Mouse (Mus musculus) midbrain, embryonic 12.5 days (tissue): ENCODE results near the gene Pik3r1. TPM values are rescaled to one million over a fixed set of nuclear protein-coding genes. Genes with fewer than 3 reads are reported as not detected.

Source experiments
- ATAC-seq: fragments of 200-750 bp; cut with Nextera tagmentation; 2 replicates; pipeline ENCODE4 v1.8.0; 2017; ENCODE audit warnings: low read depth, moderate TSS enrichment, moderate library complexity; ENCODE audit not compliant: low FRiP score
- H3K27ac ChIP-seq: fragments of 300-500 bp; sonication (generic); replicated peaks from 2 replicates; pipeline ENCODE4 v1.5.1; 2016; ENCODE audit warnings: mild to moderate bottlenecking
- H3K27me3 ChIP-seq: fragments of 300-500 bp; sonication (generic); 2 replicates; pipeline ENCODE4 v1.6.1; 2016; ENCODE audit warnings: mild to moderate bottlenecking
- H3K36me3 ChIP-seq: fragments of 300-500 bp; sonication (generic); 2 replicates; pipeline ENCODE4 v1.6.1; 2016
- H3K4me1 ChIP-seq: fragments of 300-500 bp; sonication (generic); 2 replicates; pipeline ENCODE4 v1.6.1; 2016
- H3K4me2 ChIP-seq: fragments of 300-500 bp; sonication (generic); replicated peaks from 2 replicates; pipeline ENCODE4 v1.6.1; 2016; ENCODE audit warnings: mild to moderate bottlenecking, moderate library complexity
- H3K4me3 ChIP-seq: fragments of 300-500 bp; sonication (generic); 2 replicates; pipeline ENCODE4 v1.5.1; 2016; ENCODE audit warnings: mild to moderate bottlenecking
- H3K9ac ChIP-seq: fragments of 300-500 bp; sonication (generic); replicated peaks from 2 replicates; pipeline ENCODE4 v1.6.1; 2016; ENCODE audit warnings: mild to moderate bottlenecking, moderate library complexity
- H3K9me3 ChIP-seq: fragments of 300-500 bp; sonication (generic); 2 replicates; pipeline ENCODE4 v1.6.1; 2016; ENCODE audit warnings: mild to moderate bottlenecking
- WGBS: fragments of 180-500 bp; shearing (Covaris S2); methylation state at CpG from one replicate; pipeline ENCODE4 v1.1.7; 2016; 5-methylcytosine and 5-hydroxymethylcytosine counted together
- polyA plus RNA-seq: library from polyadenylated mRNA; unstranded; fragments of >200 nt; fragmentation: Nextera tagmentation; extraction: Ambion mirVana; gene quantifications from 2 replicates; pipeline ENCODE4 v1.2.1, GENCODE M21; 2016

The Pik3r1 gene
- polyA plus RNA-seq, 1 experiment from 2014 or later: 22.8 TPM

DNA sequence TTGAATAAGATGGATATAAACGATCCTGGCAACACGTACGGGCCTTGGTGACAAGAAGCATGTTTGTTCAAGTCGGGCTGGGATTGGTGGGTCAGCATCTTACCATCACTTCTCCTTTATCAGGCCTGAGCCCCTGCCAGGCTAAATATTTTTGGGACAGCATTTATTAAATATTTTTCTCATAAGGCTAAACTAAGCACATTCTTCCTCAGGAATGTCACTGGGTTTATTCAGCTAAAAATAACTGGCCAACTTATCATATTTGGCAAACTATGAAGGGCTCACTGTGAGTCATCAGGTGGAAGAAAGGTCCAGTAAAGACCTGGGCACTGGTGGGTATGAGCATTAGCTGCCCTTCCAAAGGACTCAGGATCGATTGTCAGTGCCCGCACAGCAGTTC lies 50.2 kb downstream of the Pik3r1 start:
- 86% methylated on average over 6 of the region's 6 CpGs for WGBS
- Histone ChIP-seq H3K27ac (no peak overlapping the region), H3K36me3 (no peaks in the 10 kb centered on the region), H3K9me3 (no peaks in the 10 kb centered on the region), H3K4me2 (no peak overlapping the region), H3K4me1 (peaks cover 10% of the 10 kb centered on the region), H3K27me3 (no peaks in the 10 kb centered on the region), H3K4me3 (no peak overlapping the region), H3K9ac (no peak overlapping the region)
- no peak for ATAC-seq

- Histone ChIP-seq H3K27ac (no peak overlapping the region), H3K9ac (no peak overlapping the region), H3K9me3 (no peaks in the 10 kb centered on the region), H3K4me3 (no peak overlapping the region), H3K36me3 (peaks cover 3% of the 10 kb centered on the region; the same call in 1 of the 2 replicates), H3K4me1 (no peaks in the 10 kb centered on the region), H3K4me2 (no peak overlapping the region), H3K27me3 (no peaks in the 10 kb centered on the region)
- ATAC-seq: no peak
- 88% methylated on average over 12 of the region's 12 CpGs for WGBS
Observed at GRCm38 (mm10) chr13:101713429-101714088, 54.5 kb downstream of the Pik3r1 start.

GRCm38 (mm10) chr13:101712720-101713428 lies 55.1 kb downstream of the Pik3r1 start:
- 89% methylated on average over 9 of the region's 9 CpGs for WGBS
- peaks cover 7% of the 10 kb centered on the region; the same call in 1 of the 2 replicates for H3K36me3 ChIP-seq
- H3K9me3 ChIP-seq: no peaks in the 10 kb centered on the region
- no peak overlapping the region for H3K9ac ChIP-seq
- H3K4me3 ChIP-seq: no peak overlapping the region
- no peak overlapping the region for H3K27ac ChIP-seq
- ATAC-seq: no peak
- no peaks in the 10 kb centered on the region for H3K4me1 ChIP-seq
- H3K27me3 ChIP-seq: no peaks in the 10 kb centered on the region
- no peak overlapping the region for H3K4me2 ChIP-seq

DNA sequence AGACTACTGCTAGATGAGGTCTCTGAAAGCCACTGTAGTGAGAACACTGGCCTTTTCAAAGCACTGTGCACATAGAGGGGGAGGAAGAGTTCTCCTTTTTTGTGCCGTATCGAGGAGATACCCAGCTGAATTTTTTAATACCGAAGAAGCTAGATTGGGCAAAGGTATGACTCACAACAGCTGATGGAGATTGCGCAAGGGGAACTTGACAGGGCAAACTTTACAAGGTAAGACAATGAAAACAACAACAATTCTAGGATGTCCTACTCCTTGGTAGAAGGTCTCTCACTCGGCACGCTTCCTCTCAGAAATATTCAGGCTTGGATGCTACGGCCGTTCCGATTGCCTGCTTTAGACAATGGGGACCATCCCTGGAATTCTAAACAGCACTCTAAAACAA lies 55.9 kb downstream of the Pik3r1 start:
- no peak overlapping the region for H3K4me3 ChIP-seq
- no peak overlapping the region for H3K27ac ChIP-seq
- WGBS: 88% methylated on average over 9 of the region's 9 CpGs
- H3K9ac ChIP-seq: no peak overlapping the region
- H3K4me1 ChIP-seq: no peaks in the 10 kb centered on the region
- no peak for ATAC-seq
- no peak overlapping the region for H3K4me2 ChIP-seq
- no peaks in the 10 kb centered on the region for H3K27me3 ChIP-seq
- peaks cover 7% of the 10 kb centered on the region; the same call in 1 of the 2 replicates for H3K36me3 ChIP-seq
- no peaks in the 10 kb centered on the region for H3K9me3 ChIP-seq

- ATAC-seq: no peak
- H3K27ac ChIP-seq: no peak overlapping the region
- no peaks in the 10 kb centered on the region for H3K27me3 ChIP-seq
- H3K4me2 ChIP-seq: no peak overlapping the region
- no peaks in the 10 kb centered on the region for H3K4me1 ChIP-seq
- peaks cover 7% of the 10 kb centered on the region; the same call in 1 of the 2 replicates for H3K36me3 ChIP-seq
- no peaks in the 10 kb centered on the region for H3K9me3 ChIP-seq
- 97% methylated on average over 2 of the region's 2 CpGs for WGBS
- no peak overlapping the region for H3K4me3 ChIP-seq
- no peak overlapping the region for H3K9ac ChIP-seq
Observed at GRCm38 (mm10) chr13:101711301-101711700, 56.7 kb downstream of the Pik3r1 start.

DNA sequence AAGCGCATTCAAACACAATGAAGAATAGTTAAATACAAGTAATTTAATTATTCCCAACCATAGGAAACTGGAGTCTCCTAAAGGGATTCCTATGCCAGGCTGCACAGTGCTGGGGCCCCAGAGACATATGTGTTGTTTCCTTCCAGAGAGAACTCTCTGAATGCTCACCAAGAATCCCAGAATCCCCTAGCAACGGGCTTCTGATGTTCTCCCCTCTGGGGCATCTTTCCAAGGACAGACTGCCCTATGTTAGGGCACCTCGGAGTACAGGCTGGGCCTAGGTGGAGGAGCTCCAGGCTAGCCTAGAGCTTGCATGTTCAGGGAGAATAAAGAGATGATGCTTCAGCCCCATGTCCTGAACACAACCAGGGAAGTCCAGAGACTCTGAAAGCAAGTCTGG lies 58.2 kb downstream of the Pik3r1 start:
- Histone ChIP-seq H3K4me3 (no peak overlapping the region), H3K36me3 (peaks cover 7% of the 10 kb centered on the region; the same call in 1 of the 2 replicates), H3K9ac (no peak overlapping the region), H3K27me3 (no peaks in the 10 kb centered on the region), H3K4me1 (no peaks in the 10 kb centered on the region), H3K9me3 (no peaks in the 10 kb centered on the region), H3K4me2 (no peak overlapping the region), H3K27ac (no peak overlapping the region)
- no peak for ATAC-seq
- WGBS: 67% methylated on average over 3 of the region's 3 CpGs

DNA sequence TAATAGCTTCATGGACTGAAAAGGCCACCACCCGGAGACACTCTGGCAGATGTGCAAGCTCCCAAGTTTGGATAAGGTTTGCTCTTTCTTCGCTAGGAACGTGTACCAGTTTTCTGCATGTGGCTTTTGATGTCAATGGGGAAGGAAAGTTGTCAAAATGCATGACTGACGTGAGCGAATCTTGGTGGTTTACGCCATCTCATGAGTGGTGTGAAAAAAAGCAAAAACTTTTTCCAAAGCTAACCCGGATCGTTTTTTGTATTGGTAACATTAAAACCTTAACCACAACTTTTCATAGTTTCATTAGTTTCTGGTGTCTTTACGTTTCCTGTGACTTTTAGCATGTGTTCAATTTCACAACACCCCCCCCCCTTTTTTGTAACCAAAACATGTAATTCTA lies 60.8 kb downstream of the Pik3r1 start:
- H3K9me3 ChIP-seq: no peaks in the 10 kb centered on the region
- no peak for ATAC-seq
- H3K4me2 ChIP-seq: no peak overlapping the region
- H3K27me3 ChIP-seq: no peaks in the 10 kb centered on the region
- H3K4me1 ChIP-seq: no peaks in the 10 kb centered on the region
- H3K36me3 ChIP-seq: peaks cover 7% of the 10 kb centered on the region; the same call in 1 of the 2 replicates
- WGBS: 91% methylated on average over 9 of the region's 9 CpGs
- no peak overlapping the region for H3K9ac ChIP-seq
- no peak overlapping the region for H3K27ac ChIP-seq
- H3K4me3 ChIP-seq: no peak overlapping the region

DNA sequence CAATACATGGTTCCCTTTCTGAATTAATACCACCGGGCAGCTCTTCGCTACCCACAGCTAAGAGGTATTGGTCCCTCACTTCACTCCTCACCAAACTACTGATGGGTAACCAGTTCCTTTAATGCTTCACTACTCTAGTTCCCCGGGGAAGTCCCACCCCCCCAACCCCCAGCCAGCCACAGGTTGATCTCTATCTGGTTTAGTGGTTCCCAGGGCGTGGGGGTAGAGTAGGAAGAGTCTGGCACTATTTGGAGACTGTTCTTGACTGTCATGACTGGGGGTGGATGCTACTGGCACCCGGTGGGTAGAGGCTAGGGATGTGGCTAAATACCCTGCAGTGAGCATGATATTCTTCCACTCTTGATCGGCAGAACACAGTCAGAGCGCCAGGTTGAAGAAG lies 61.6 kb downstream of the Pik3r1 start:
- WGBS: 92% methylated on average over 7 of the region's 7 CpGs
- H3K9me3 ChIP-seq: no peaks in the 10 kb centered on the region
- no peak overlapping the region for H3K4me2 ChIP-seq
- H3K4me3 ChIP-seq: no peak overlapping the region
- ATAC-seq: no peak
- H3K36me3 ChIP-seq: peaks cover 7% of the 10 kb centered on the region; the same call in 1 of the 2 replicates
- no peak overlapping the region for H3K27ac ChIP-seq
- H3K27me3 ChIP-seq: no peaks in the 10 kb centered on the region
- no peak overlapping the region for H3K9ac ChIP-seq
- H3K4me1 ChIP-seq: no peaks in the 10 kb centered on the region

- no peak for ATAC-seq
- Histone ChIP-seq H3K4me3 (no peak overlapping the region), H3K9ac (no peak overlapping the region), H3K27me3 (no peaks in the 10 kb centered on the region; the same call in 1 of the 2 replicates), H3K27ac (no peak overlapping the region), H3K4me2 (no peak overlapping the region), H3K9me3 (no peaks in the 10 kb centered on the region), H3K4me1 (peaks cover 8% of the 10 kb centered on the region; the same call in 1 of the 2 replicates), H3K36me3 (no peaks in the 10 kb centered on the region)
- 91% methylated on average over 14 of the region's 14 CpGs for WGBS
Observed at GRCm38 (mm10) chr13:101702096-101702775, 65.8 kb downstream of the Pik3r1 start.

DNA sequence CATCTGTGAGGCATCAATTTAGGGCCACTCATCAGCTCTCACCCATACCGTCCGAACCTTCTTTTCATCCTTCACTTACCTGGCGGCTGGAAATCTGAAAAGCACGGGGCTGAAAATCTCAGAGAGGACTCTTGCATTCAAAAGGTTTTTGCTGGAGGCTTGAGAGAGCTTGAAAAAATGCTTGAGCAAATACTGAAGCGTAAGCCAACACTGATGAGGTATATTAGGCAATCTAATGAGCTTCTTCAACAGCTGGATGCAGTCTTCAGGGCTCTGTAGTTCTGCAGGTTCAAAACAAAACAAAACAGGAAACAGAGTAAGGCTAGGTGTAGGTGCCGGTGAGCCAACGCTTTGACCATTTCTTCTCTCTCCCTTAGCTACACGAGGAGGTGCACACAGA lies 66.4 kb downstream of the Pik3r1 start:
- Histone ChIP-seq H3K27me3 (no peaks in the 10 kb centered on the region; the same call in 1 of the 2 replicates), H3K4me1 (peaks cover 8% of the 10 kb centered on the region; the same call in 1 of the 2 replicates), H3K9ac (no peak overlapping the region), H3K27ac (no peak overlapping the region), H3K9me3 (no peaks in the 10 kb centered on the region), H3K4me3 (no peak overlapping the region), H3K4me2 (no peak overlapping the region), H3K36me3 (no peaks in the 10 kb centered on the region)
- ATAC-seq: no peak
- 95% methylated on average over 8 of the region's 8 CpGs for WGBS

DNA sequence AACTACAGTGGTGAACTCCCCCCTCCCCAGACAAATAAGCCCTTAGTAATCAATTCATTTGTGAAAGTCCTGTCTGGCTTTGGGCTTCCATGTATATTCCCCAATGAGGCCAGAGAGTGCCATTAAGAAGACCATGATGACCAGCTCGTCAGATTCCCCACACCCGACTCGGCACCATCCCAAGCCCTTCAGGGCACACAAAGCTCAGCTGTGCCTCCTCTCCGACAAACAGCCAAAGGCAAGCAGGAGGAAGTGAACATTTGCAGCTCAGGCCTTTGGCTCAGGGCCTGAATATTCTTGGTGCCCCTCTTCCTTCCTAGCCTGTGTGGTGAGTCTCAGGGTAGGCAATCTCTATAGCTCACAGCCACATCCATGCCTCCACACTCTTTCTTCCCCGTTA lies 68.3 kb downstream of the Pik3r1 start:
- no peak overlapping the region for H3K4me3 ChIP-seq
- H3K9me3 ChIP-seq: no peaks in the 10 kb centered on the region
- no peak for ATAC-seq
- H3K4me1 ChIP-seq: peaks cover 16% of the 10 kb centered on the region
- no peak overlapping the region for H3K27ac ChIP-seq
- H3K9ac ChIP-seq: no peak overlapping the region
- no peak overlapping the region for H3K4me2 ChIP-seq
- no peaks in the 10 kb centered on the region for H3K36me3 ChIP-seq
- 63% methylated on average over 5 of the region's 5 CpGs for WGBS
- H3K27me3 ChIP-seq: peaks cover 4% of the 10 kb centered on the region; the same call in 1 of the 2 replicates

DNA sequence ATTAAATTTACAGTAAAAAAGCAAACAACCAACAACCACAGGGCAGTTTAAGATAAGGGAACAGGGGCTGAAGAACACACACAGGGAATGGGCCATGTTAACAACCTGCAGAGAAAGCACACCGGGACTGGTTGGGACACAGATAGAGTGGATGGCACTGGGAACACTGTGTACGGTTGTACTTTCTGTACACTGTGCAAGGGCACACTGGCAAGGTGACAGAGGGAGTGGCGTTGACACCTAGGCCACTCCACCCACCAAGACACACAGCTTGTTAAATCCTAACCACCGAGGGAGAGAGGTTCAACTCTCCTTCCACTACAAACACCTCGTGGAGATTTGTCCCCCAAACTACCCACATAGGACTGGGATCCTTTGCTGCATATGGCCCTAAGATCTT lies 70.1 kb downstream of the Pik3r1 start:
- Histone ChIP-seq H3K27ac (no peak overlapping the region), H3K27me3 (peaks cover 4% of the 10 kb centered on the region; the same call in 1 of the 2 replicates), H3K4me1 (peaks cover 29% of the 10 kb centered on the region), H3K4me3 (no peak overlapping the region), H3K36me3 (no peaks in the 10 kb centered on the region), H3K4me2 (no peak overlapping the region), H3K9ac (no peak overlapping the region), H3K9me3 (no peaks in the 10 kb centered on the region)
- 92% methylated on average over 5 of the region's 5 CpGs for WGBS
- ATAC-seq: no peak
